Mouse (Mus musculus): ENCODE measurements around the gene Pigc.
A peak's percentile ranks its signal among the peaks of the same experiment; 100 is the strongest.

Gene Pigc

DNA sequence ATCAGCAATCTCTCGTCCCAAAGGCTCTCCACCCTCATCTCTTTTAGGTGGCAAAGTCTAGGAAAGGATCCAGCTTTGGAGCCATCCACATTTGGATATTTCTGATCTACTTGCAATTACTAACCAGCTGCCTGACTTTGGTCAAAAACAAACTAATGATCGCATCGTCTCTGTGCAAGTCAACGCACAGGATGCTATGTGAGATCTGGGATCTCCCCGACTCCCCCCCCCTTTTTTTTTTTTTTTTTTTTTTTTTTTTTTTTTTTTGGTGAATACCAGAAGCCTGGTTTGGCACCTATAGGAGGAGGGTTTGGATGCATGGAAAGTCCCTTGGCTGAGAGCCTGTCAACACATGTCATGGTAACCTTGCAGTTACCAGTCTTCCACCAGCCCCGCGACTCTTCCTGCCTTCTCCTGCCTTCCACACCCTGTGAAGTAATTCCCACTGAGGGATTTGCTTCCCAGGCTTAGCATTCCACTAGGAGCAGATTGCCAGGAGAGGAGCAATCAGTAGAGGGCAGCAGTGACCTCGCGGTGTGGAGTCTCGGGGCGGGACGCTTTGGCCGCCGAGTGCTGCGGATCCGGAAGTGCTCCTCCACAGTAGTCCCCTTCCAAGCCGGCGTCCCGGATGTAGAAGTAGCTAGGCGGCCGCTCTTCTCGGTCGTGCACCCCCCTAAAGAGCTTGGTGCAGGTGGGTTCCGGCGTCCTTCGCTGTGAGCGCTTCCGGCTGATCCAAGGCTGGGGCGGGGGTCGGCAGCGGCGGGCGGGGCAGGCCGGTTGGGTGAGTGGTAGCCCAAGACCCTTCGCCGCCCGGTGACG lies at the start of gene Pigc:
Gene Pigc (plus strand): TSS at position 598 of the 819 bp plus-strand sequence.
- DNase-seq: peak; percentile 93

DNA sequence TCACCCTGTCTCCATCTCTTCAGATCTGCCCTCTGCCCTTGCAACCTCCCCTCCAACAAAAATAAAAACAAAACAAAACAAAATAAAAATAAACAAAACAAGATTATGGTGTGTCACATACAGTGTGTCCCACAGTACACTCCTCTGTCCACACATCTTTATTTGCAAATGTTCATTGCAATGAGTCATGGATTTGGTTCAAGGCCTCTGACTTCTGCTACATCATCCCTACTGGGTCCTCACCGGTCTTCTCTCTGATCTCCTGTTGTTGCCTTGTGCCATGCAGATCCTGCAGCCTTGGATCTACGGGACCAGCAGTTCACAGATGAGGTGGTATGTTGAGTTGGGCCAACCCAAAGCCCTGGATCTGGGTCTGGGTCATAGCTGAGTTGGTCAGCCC lies 49.4 kb upstream of the Pigc start:
- no peak for DNase-seq

DNA sequence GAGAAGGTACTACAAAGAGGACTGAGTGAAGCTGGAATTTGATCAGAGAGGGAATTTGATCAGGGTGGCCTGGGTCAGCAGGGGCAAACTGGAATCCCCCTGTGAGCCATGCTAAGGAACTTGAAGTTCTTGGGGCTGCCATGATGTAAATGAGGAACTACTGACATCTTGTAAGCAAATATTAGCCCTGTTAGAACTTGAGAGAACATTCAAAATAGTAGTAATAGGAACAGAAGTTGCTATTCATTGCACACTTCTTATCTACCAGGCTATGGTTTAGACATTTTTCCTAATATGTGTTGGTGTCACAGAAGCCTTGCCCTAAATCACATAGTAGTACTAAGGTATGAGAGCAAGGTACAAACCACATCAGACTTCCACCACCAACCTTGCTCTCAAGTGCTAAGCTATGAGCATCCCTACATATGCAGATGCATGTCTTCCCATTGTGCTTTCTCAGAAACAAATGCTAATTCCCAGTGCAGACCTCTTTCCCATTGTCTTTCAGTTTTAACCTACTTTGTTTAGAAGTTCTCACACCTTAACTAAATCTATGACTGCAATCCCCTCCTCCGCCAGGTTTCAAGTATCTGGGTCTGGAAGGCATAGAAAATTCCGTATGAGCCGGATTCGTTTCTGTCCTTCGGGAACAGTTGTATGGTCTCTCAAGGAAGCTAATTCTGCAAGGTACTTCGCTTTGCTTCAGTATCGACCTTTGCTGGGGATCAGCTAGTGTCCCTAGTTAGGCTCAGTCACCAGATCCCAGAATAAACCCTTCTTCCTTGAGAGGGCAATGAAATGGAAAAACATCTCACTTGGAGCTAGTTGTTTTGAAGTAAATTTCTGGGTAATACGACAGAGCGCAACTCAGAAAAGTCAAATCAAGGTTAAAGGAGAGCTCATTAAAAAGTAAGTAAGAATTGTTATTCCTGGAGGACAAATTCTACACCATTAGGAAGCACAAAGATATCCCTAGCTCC lies 48.2 kb upstream of the Pigc start:
- no peak for DNase-seq

DNA sequence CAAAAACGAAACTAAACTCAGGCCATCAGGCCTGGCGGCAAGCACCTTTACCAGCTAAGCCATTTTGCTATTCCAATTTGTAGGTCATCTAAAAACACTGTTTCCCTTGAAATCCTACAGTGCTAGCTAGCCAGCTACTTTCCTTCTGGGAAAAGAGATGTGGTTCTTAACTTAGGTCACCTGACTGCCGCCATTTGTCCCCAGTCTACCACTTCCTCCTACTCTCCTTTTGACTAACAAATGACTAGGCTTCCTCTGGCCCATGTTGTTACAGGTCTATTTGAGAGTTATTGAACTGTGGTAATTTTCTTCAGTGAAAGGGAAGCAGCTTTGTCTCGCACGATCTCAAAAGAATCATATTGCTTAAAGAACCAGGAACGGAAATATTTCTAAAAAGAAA lies 47.1 kb upstream of the Pigc start:
- no peak for DNase-seq

DNA sequence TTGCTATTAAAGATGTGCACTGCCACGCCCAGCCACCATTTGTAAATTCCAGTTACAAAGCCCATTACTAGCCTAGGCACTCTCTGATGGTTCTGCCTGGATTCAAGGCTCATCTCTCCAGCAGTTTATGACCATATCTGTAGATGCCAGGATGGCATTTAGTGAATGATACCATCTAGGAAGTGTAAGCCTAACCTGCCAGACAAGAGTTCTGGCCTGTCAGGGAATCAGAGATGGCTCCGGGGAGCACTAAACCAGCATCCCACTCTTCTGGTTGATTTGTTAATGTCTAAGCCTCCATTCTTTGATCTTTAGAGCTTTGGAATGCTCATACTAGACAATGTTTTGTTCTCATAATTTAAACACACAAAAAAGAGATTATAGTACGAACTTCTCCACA lies 44.7 kb upstream of the Pigc start:
- DNase-seq: no peak

DNA sequence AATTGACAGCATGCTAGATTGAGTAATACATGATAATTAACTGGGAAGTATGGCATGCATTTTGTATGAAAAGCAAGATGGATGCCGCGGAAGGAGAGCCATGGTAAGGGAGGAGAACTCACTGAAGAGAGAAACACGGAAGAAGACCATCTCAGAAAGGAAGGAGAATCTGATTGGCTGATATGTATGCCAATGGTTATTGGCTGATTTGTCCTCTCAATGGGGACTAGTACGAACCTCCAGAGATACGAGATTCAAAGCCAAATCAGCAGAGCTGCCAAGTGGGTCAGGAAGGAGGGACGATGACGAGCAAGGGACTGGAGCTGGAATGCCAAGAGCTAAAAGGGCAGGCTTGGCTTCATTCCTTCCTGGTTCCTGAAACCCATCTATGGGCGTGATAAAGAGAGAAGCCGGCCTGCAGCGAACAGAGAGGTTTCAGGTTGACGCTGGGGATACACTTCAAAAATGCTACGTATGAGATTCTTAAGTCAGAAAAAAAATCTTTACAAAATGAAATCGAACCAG lies 43.6 kb upstream of the Pigc start:
- DNase-seq: no peak

DNA sequence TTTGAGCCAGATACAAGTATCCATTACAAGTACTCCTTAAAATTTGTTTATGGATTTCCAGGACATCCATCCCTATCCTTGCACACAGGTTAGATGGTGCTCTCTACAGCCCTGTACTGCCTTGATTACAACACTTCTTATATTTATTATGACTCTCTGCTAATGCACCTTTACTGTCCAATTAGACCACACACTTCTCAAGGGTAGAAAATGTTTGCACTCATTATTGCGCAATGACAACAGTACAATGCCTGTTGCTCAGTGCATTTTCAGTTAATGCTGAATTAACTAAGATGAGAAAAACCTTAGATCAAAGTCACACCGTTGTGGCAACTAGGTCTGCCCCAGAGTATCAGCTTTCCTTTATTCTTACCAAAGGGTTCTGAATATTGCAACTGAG lies 41.0 kb upstream of the Pigc start:
- no peak for DNase-seq

DNA sequence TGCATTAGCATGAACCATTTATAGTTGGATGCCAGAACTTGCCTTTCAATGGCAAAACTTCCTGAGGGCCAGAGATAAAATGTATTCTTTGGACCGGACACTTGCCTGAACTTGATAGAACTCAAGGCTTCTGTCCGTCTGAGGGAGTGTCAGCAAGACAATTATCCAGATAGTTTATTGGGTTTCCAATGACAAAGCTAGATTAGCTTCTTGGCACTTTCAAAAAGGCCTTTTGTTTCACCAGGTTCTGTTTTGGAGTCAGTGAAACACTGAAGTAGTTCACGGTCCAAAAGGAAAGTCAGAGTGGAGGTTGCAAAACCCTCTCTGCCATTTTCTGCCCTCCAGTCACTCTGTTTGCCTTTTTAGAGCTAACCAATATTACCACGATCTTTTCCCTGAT lies 37.7 kb upstream of the Pigc start:
- no peak for DNase-seq

DNA sequence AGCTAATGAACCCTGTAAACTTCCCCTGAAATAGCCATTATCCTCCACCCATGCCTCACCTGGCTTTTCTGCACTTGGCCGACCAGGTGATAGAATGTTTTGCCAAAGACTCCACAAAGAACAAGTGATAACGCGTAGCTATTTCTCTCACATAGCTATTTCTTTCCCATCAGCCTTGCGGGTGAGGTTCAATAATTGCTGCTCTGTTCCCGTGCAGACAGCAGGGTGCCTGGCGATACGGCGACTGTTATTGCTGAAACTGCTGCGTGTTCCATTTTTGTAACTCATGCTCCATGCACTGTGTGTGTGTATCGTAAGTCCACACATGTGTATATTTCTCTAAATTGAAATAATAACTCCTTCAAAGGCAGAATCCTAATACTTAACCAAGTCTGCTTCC lies 37.2 kb upstream of the Pigc start:
- DNase-seq: no peak

DNA sequence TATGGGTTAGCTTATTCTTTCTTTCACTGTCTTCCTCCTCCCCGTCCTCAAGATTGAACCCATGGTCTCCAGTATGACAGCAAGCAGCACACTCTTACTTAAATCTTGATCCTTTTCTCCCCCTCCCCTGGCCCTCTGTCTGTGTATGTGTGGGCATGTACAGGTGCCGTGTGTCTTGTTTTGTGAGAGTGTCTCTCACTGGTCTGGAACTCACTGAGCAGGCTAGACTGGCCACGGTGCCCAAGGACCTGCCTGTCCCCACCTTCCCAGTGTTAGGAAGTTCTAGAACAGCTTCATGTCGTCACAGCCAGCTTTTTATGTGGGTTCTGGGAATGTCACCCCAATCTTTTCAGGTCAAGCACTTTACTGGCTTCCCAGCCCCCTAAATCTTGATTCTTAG lies 36.7 kb upstream of the Pigc start:
- no peak for DNase-seq

DNA sequence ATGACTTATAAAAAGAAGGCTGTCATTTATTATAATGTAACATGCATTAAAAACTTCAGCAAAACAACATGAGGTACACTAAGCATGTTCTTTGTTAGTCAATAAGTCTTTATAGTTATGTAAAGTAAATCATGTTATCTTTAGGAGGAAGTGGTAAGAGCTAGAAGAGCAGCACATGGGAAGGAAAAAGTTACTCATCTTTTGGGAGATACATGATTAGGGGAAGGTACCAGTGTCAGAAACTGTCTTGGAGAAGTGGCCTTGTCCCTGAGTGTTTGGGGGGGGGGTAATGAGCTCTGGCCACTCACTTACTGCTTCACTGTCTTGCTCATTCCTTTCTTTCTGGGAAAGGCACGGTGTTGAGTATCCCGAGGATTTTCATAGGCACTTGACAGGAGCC lies 26.9 kb upstream of the Pigc start:
- no peak for DNase-seq

DNA sequence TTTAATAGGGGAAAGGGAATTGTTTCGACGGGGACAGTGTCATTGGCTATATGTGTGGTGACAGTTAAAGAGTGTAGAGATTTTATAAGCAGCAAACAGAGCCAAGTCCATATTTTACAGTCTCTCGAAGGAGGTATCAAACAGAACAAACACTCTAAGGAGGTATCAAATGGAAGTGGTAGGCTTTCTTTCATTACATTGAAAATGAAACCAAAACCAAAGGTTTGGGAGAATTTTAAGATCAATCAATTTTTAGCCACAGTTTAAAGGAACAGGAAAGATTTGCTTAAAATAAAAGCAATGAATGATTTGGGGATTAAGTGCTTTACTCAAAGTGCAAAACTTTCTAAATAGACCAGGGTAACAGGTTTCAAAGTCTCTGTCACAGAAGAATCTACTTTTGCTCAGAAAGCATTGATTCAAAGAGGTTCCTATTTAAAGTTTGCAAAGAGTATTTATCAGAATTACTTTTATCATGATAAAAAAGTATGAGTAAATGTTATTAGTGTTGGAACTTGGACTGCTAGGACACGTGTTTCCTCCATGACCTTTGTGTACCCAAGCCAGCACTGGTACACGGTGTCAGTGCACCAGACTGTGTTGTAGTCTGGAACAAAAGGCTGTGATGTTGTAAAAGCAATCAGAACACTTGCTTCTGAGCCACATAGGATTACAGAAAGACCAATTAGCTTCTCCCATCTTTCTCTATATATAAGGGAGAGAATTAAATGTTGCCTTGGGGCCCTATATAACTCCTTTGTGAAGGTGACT lies 17.8 kb upstream of the Pigc start:
- no peak for DNase-seq

DNA sequence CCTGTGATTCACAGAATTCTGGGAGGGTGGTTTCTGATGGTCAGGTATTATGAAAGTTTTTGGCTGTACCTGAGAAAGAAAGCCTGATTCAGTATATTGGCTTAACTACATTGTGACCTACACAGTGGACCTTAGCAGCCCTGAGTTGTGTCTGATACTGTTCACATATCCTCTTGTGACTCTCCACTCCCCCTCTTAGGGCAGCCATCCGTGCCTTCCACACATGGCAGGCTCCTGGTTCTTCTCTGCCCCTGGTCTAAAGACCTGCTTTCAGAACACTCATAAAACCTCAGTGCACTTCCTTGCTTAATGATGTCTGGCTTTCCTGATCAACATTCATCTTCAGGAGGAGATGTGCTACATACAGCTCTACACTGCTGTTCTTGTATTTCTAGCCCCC lies 16.4 kb upstream of the Pigc start:
- DNase-seq: no peak

DNA sequence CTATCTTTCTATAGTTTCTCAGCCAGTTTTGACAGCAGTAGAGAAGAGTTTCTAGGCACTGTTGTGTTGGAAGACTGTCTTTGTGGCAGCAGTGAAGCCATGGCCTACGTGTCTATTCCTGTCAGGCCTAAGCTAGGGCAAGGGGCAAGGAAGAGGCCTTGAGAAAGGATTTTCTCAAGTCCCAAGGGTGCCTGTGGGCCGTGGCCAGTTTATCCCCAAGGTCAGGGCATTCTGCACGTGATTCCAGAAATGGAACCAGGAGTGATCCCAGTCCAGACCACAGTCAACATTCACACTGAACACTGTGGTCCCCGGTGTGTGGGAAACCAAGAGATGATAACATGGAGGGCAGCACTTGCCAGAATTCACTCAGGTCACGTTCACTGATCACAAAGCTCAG lies 13.1 kb upstream of the Pigc start:
- no peak for DNase-seq

DNA sequence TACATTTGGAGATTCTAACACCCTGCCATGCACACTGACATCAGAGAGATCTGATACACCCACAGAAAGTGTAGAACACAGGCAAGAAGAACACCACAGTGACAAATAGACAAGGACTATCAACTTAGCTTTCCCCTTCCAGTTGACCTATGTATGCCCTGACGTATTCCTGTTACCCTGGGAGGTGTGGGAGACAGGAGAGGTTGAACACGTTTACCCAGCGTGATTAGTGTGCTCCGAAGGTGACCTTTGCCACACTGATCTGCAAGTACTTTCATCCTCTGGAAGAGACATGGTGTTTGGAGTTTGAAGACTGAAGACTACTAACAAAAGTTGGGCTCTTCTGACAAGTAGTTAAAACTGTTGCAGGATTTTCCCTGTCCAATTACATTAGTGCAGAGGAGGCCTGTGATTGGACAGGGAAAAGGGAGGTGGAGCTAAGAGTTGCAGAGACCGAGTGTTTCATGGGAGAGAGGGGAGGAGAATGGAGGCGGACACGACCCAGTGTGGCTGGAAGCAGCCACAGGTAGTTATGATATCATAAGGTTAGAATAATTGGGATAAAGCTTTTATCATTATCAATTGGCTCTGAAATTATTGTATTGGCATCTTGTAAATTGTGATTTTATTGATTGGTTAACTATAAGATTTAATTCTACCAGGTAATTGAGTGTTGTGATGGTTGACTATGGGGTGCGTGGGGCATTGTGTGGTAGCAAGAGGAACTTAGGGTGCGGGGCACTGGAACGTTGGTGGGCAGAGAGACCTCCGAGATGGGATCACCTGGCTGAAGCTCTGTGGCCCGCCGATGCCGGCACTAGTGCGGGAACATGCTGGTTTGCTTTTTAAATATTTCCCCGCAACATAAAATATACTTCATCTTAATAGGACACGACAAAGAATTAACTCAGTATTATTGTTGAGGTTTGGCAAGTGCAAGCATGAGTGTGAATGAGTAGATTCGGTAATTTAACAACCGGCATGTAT lies 10.7 kb upstream of the Pigc start:
- DNase-seq: no peak

DNA sequence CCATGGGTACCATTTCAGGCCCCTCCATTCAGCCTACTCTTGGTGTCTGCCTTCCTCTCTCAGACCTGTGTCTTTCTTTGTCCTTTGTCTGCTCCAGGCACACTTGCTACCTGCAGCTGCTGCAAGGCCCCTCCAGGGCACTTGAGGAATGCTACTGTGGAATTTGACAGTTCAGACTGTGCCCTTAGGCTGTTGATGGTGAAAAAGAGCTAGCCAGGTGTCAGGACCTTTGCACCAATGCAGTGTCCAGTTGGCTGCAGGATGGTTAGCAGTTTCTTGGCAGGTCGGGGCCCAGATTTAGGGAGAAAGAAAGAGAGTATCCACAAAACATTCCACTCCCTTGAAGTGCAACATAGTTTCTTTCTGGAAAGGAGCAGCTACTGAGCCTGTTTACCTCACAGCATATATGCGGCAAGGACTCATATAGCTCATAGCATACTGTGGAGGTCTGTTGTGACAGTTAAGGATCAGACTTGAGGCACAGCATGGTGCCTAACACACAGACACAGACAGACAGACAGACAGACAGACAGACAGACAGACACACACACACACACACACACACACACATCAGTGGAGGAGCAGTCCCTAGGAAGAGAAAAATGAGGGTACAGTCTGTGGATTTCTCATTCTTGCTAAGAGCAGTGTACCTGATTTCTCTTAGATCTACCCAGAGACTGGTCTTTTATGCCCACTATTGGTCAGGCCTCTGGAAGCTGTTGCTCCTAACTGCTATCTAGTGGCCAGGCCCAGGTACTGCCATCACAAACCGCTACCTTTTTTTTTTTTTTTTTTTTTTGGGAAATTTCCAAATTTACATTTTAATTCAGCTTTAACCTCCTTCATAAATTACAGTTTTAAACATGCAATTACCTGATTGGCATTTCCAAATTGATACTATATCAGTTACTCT lies 6.3 kb upstream of the Pigc start:
- DNase-seq: no peak

DNA sequence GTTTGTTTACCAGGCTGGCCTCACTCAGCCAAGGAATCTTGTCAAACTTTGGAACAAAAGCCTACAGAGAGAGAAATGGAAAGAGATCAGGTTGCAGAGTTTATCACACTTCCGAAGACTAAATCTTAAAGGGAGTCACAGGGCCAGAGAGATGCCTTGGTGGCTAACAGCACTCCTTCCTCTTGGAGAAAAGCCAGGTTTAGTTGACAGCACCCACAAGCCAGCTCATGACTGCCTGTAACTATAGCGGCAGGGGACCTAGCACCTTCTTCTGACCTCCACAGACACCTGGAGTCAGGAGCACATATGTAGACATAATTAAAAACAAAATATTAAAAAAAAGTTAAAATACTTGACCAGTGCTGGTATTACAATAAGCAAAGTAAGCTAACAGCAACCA lies 1.1 kb upstream of the Pigc start:
- DNase-seq: no peak

DNA sequence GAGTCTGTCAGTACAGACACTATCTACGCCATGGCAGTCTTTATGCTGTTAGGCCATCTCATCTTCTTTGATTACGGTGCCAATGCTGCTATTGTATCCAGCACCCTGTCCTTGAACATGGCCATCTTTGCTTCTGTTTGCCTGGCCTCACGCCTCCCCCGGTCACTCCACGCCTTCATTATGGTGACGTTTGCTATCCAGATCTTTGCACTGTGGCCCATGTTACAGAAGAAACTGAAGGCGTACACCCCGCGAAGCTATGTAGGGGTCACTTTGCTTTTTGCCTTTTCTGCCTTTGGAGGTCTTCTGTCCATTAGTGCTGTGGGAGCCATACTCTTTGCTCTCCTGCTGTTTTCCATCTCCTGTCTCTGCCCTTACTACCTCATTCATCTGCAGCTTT lies 1.9 kb downstream of the Pigc start:
- no peak for DNase-seq

DNA sequence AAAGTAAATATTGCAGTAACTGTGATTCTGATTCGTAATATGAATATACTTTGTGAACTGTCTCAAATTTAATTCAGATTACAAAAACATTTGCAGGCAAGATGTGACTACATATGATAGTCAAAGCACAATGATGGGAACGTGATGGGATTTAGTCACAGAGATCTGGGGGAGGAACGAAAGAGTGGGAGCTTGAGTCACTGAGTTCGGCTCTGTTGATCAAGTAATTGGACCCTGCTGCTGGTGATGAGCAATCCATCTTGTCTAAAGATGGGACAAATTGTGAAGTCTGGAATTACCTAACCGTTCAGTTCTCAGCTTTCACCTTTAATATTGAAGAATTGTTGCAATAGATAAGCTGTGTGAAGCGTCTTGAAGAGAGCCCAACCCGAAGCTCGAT lies 3.2 kb downstream of the Pigc start:
- DNase-seq: no peak
